Mouse (Mus musculus) retina, postnatal 7 days (tissue): ENCODE measurements around the gene Slc12a7.
"Not testable (repeated sequence)": the region's sequence is repeated elsewhere in the genome, so short reads cannot be mapped to it uniquely, and the experiment has no call there.

ENCODE experiments used
- DNase-seq: peaks from one replicate; pipeline ENCODE4 v3.0.0-alpha.2; 2012; ENCODE audit warnings: low read depth, low spot score

The Slc12a7 gene

DNA sequence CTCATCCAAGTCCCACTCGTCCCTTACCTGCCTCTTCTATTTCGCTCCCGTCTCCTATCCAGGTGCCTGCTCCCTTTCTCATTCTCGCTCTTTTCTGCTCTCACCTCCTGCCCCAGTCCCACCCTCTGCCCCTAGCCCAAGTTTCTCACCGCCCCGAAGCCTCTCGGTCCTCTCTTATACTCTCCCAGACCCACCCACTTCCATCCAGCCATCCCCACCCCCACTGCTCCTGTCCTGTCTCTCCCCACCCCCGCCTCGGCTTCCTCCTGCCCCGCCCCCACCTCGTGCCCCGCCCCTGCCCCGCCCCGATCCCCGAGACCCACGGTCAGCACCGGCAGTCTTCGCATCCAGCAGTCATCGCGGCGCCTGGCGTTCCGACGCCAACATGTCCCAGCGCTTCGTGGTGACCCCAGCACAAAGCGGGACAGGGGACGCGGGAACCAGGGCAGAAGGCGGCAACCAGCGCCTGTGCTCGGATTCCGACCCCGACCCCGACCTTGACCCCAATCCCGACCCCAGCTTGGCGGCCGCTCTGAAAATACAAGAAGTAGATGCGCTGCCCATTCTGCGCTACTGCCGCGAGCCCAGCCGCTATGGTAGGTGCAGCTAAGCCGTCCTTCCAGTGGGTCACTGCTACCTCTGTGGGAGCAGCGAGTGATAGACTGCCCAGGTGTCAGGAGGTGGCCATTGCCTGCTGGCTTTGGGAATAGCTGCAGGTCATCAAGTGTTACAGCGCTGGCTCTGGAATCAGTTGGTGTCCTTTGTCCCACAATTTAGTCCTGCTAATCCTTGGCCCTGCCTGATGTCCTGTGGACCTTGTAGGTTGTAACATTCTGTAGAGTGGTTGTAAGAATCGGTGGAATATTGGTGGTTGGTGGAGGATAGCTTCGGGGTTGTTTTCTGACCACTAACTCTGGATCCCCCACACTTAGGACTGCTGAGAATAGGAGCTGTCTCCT is at the start of gene Slc12a7:
TSS of gene Slc12a7 (plus strand) at position 353 of the 959 bp plus-strand sequence.
- no peak for DNase-seq

- no peak for DNase-seq
Measured at GRCm38 (mm10) chr13:73683682-73684081, 49.2 kb upstream of the Slc12a7 start.

DNA sequence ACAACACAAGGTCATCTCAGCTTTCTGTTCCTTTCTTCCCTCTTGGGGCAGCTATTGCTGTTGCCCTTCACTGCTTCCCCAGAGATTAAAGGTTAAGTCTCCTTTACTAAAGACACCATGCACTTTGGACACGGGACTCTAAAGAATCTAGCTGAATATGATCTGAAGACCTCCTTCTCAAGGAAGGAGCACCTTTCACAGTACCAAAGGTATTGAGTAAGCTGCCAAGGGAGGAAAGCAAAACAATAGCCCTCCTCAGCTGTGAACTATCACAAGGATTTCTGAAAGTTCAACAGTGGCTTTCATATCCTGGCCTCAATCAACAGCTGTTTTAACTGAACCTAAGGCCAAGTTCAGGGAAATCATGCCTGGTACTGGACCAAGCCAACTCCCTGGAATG is 48.5 kb upstream of the Slc12a7 start:
- no peak for DNase-seq

GRCm38 (mm10) chr13:73685502-73685901 is 47.4 kb upstream of the Slc12a7 start:
- DNase-seq: no peak

DNA sequence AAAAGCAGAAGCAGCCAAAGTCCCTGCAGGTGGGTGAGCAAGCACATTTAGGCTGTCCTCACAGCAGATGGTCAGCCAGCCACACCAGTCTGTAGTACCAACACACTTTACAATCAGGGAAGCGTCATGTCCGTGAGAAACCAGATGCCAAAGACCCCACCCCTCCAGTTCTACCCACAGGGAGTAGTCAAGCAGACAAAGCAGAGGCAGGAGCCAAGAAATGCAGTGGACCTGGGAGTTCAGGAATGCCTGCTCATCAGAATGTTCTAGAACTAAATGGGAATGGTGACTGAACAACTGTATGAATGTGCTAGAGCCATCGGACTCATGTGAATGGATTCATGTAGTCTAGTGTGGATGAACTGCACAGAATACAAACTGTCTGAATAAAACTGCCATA is 45.3 kb upstream of the Slc12a7 start:
- DNase-seq: no peak

- no peak for DNase-seq
Measured at GRCm38 (mm10) chr13:73688934-73689333, 44.0 kb upstream of the Slc12a7 start.

DNA sequence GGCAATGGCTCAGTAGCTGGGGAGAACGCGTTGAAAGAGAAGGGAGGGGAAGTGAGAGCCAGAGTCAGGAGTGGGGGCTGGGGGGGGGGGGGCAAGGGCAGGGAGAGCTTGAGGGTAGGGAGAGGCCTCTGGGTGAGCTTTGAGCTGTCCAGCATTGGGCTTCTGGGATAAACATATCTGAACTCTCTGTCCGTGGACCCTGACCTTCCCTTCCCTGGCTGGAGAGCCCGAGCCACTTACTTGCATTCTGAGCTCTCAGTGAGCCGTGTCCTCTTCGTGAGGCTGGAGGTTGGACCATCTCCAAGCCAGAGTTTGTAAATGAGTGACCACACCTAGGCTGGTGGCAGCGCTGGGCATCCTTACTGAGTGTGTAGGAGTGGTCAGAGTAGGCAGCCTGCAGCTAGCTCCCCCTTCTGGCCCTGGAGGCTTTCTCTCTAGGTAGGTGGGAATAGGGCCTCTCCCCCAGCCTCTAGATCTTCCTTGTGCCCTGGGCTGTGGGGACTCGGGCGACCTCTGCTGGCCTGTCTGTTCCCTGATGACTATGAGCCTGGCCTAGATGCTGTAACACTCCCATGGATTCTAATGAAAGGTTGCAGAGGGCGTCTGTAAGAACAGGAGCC is 40.5 kb upstream of the Slc12a7 start:
- peak; percentile 36 for DNase-seq

DNA sequence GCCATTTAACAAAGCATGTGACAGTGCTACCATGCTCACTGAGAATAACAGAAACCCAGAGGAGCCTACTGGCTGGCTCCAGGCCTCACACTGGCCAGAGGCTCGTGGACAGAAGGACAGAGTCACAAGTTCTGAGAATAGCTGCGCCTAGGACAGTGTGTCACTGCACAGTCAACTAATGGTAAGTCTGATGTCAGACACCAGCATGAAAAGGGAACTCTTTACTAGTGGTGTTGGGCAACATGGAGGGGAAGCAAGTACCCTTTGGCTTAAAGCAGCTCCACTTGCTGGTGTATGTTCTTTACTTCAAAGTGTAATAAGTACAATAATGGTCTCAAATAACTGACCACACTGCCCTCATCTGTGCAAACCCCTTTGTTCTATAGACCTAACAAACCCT is 39.6 kb upstream of the Slc12a7 start:
- DNase-seq: no peak

GRCm38 (mm10) chr13:73694972-73695371 is 37.9 kb upstream of the Slc12a7 start:
- DNase-seq: no peak

- DNase-seq: no peak
Measured at GRCm38 (mm10) chr13:73696529-73696928, 36.4 kb upstream of the Slc12a7 start.

DNA sequence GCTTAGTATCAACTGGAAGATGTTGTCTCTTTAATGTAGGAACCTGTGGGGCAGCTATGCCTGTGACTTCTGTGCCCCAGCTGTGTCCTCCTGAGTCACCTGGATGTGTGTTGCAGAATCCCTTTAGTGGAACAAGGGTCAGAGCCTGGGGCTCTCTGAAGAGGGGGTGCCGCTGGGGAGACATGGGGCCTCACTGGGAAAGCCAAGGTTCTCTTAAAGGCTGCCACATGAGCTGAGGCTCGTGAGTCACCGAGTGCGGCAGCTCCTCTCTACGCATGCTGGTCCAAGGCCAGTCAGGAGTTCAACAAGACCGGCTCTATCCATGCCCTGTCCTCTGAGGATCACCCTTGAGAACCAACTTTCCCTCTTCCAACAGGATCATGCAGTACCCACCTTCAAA is 33.2 kb upstream of the Slc12a7 start:
- no peak for DNase-seq

GRCm38 (mm10) chr13:73700554-73700953 is 32.3 kb upstream of the Slc12a7 start:
- no peak for DNase-seq

GRCm38 (mm10) chr13:73701161-73701883 is 31.6 kb upstream of the Slc12a7 start:
- DNase-seq: no peak

GRCm38 (mm10) chr13:73702776-73703175 is 30.1 kb upstream of the Slc12a7 start:
- no peak for DNase-seq

DNA sequence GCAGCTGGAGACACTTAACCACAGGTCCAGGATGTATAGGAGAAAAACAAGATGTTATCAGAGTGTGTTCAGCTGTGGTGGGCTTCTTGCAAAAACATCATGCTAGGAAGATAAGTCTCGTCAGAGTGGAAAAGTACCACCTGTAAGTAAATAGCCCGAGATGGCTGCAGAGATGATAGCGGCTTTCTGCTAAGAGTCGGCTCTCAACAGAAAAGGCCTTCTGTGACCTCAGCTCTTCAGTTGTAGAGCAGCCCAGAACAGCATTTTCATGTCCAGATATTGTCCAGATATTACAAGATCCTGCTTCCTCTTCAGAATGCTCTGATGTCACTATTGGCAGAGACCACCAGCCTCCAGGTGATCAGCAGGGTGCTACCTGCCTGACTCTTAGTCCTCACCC is 29.4 kb upstream of the Slc12a7 start:
- DNase-seq: not testable (repeated sequence)

DNA sequence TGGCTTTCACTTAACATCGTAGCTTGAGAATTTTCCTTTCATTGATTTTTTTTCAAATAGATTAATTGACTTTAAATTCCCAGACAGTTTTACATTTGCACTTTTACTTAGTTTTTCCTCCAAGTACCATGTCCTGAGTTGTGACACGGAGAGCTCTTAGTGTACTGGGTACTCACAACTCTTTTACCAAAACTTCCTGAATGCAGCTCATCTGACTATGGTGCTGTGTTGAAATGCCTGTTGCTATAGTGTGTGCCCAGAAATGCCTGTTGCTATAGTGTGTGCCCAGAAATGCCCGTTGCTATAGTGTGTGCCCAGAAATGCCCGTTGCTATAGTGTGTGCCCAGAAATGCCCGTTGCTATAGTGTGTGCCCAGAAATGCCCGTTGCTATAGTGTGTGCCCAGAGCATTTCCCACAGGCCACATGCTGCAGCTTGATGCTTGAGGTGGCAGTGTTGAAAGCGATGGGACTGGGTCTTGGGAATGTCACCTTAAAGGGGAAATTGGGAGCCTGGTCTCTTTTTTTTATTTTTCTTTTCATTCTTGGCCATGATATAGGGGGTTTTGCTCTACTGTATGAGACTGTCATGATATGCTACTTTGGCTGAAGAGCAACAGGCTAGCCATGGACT is 28.1 kb upstream of the Slc12a7 start, which contains the start of gene Slc6a19:
TSS of gene Slc6a19 (minus strand) at position 172 of the 632 bp plus-strand sequence.
- no peak for DNase-seq

DNA sequence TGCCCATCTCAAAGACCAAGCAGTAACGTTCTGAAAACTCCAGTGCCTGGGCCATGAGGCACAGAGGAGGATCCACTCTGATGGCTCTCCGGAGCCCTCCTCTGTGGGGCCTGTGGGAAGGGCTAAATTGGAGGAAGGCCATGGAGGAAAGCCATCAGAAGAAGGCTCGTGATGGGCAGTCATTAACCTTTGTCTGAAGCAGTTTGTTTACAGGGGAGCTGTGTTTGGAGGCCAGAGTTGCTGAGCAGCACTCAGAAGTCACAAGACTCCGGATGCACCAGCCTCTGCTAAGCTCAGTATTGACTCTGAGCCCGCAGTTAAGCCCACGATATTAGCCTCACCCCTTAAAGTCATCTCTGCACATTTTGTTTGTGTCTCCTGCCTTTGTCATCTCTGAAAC is 23.4 kb upstream of the Slc12a7 start:
- DNase-seq: no peak

DNA sequence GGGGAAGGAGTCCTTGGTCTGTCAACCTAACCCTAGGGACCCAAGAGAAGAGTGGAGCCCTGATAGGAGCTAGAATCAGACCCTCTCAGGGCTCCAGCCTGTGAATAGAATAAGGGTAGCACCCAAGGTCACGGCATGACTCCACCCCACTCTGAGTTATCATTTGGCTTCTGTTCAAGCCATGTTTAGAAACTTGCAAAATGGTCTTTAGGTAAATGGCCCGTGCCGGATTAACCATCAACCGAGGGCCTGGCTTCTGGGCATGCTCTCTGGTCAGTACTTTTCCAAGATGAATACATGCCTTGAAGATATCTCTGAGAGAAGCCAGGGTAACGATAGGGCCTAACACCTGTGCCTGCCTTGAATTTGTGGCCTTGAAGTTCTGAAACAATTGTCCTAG is 21.7 kb upstream of the Slc12a7 start:
- DNase-seq: no peak

- DNase-seq: no peak
Measured at GRCm38 (mm10) chr13:73711803-73712202, 21.1 kb upstream of the Slc12a7 start.

DNA sequence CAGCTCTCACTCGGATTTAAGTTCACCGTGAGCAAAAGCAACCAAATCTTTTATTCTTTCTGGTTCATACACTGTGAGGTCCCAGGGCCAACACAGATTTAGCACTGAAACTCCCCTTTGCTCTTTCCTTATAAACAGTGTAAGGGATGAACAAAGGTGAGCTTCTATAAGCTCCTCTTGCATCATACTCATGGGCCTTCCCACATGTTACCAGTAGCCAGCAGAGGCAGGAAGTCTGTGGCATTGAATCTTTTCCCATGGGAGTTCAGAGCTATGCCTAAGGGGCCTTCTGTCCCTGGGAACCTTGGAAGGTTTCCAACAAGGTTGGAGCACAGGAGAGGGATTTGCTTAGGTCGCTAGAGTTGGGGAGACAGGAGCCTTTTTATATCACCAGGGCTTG is 20.7 kb upstream of the Slc12a7 start:
- DNase-seq: no peak

DNA sequence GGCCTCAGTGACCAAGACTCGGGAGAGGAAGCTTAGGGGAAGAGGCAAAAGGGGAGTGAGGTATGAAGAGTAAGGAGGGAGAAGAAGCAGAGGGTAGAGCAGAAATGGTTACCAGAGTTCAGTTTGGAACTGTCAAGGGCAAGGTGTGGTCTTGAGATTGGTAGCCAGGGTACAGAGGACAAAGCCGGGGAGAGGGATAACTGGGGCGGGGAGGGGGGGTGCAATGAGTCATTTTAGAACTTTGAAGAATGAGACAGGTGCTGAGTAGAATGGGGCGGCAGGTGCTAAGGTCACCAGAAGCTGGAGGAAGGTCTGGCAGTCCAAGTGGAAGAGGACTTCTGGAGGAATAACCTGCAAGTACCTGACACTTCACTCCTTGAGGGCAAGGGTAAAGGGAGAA is 19.7 kb upstream of the Slc12a7 start:
- no peak for DNase-seq

DNA sequence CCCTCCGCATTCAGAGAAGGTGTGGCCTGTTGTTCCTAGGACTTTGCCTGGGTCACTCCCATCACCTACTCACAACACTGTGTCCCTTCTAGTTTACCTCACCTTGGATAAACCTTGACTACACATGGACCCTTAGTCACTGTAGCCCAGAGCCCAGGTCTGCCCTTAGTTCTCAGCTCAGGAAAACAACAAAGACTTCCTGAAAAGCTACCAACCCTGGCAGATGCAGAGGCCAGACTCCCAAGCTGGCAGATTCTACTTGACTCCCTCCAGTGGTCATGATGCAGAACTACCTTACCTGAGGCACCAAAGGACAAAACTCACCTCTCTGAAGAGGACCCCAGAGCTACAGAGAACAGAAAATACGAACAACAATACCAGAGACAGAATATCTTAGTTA is 18.9 kb upstream of the Slc12a7 start:
- DNase-seq: no peak
